Mouse (Mus musculus): ENCODE results near the gene Gm6993. TPM values are rescaled to one million over a fixed set of nuclear protein-coding genes. Genes with fewer than 3 reads are reported as not detected.

Gene Gm6993
- polyA plus RNA-seq, 1 experiment from 2014 or later = not detected

GRCm38 (mm10) chr12:31221522-31221921, 19.0 kb upstream of the Gm6993 start:
- H3K27ac ChIP-seq = no peak overlapping the region
- no peaks in the 10 kb centered on the region for H3K27me3 ChIP-seq (replicated peaks)
- no peak for ATAC-seq (ENCODE audit: low FRiP score, low read depth)
- WGBS = 89% methylated on average over 6 of the region's 6 CpGs
- H3K9ac ChIP-seq = no peak overlapping the region
- no peak overlapping the region for H3K4me2 ChIP-seq (replicated peaks)
- no peaks in the 10 kb centered on the region for H3K36me3 ChIP-seq
- no peaks in the 10 kb centered on the region for H3K4me1 ChIP-seq
- H3K9me3 ChIP-seq = no peaks in the 10 kb centered on the region
- H3K4me3 ChIP-seq = no peak overlapping the region

- H3K4me2 ChIP-seq (replicated peaks) = no peak overlapping the region
- no peak overlapping the region for H3K4me3 ChIP-seq
- no peak overlapping the region for H3K9ac ChIP-seq
- no peaks in the 10 kb centered on the region for H3K9me3 ChIP-seq
- H3K4me1 ChIP-seq = no peaks in the 10 kb centered on the region
- 40% methylated on average over 2 of the region's 2 CpGs for WGBS
- no peaks in the 10 kb centered on the region for H3K36me3 ChIP-seq
- H3K27ac ChIP-seq = no peak overlapping the region
- ATAC-seq (ENCODE audit: low FRiP score, low read depth) = no peak
- no peaks in the 10 kb centered on the region for H3K27me3 ChIP-seq (replicated peaks)
Measured at GRCm38 (mm10) chr12:31222282-31222681, 18.3 kb upstream of the Gm6993 start.

- no peaks in the 10 kb centered on the region for H3K4me1 ChIP-seq
- no peak overlapping the region for H3K9ac ChIP-seq
- H3K36me3 ChIP-seq = no peaks in the 10 kb centered on the region
- WGBS = 14% methylated on average over 3 of the region's 3 CpGs
- no peak for ATAC-seq (ENCODE audit: low FRiP score, low read depth)
- H3K4me2 ChIP-seq (replicated peaks) = no peak overlapping the region
- H3K9me3 ChIP-seq = no peaks in the 10 kb centered on the region
- no peak overlapping the region for H3K4me3 ChIP-seq
- H3K27ac ChIP-seq = no peak overlapping the region
- H3K27me3 ChIP-seq (replicated peaks) = no peaks in the 10 kb centered on the region
Measured at GRCm38 (mm10) chr12:31222741-31223140, 17.8 kb upstream of the Gm6993 start.

- no peak overlapping the region for H3K4me3 ChIP-seq
- no peaks in the 10 kb centered on the region for H3K9me3 ChIP-seq
- no peaks in the 10 kb centered on the region for H3K36me3 ChIP-seq
- H3K4me1 ChIP-seq = no peaks in the 10 kb centered on the region
- H3K27me3 ChIP-seq (replicated peaks) = no peaks in the 10 kb centered on the region
- WGBS = 33% methylated on average over 8 of the region's 8 CpGs
- no peak overlapping the region for H3K9ac ChIP-seq
- no peak overlapping the region for H3K4me2 ChIP-seq (replicated peaks)
- H3K27ac ChIP-seq = no peak overlapping the region
- ATAC-seq (ENCODE audit: low FRiP score, low read depth) = no peak
Measured at GRCm38 (mm10) chr12:31225451-31225850, 15.1 kb upstream of the Gm6993 start.

GRCm38 (mm10) chr12:31227167-31227566, 13.4 kb upstream of the Gm6993 start:
- H3K4me1 ChIP-seq = no peaks in the 10 kb centered on the region
- H3K36me3 ChIP-seq = no peaks in the 10 kb centered on the region
- WGBS = 79% methylated on average over 3 of the region's 3 CpGs
- H3K9ac ChIP-seq = no peak overlapping the region
- H3K9me3 ChIP-seq = no peaks in the 10 kb centered on the region
- ATAC-seq (ENCODE audit: low FRiP score, low read depth) = no peak
- no peaks in the 10 kb centered on the region for H3K27me3 ChIP-seq (replicated peaks)
- H3K27ac ChIP-seq = no peak overlapping the region
- no peak overlapping the region for H3K4me2 ChIP-seq (replicated peaks)
- no peak overlapping the region for H3K4me3 ChIP-seq

- H3K4me3 ChIP-seq = no peak overlapping the region
- H3K27ac ChIP-seq = no peak overlapping the region
- H3K9ac ChIP-seq = no peak overlapping the region
- H3K27me3 ChIP-seq (replicated peaks) = no peaks in the 10 kb centered on the region
- ATAC-seq (ENCODE audit: low FRiP score, low read depth) = no peak
- no peak overlapping the region for H3K4me2 ChIP-seq (replicated peaks)
- H3K36me3 ChIP-seq = no peaks in the 10 kb centered on the region
- 65% methylated on average over 7 of the region's 7 CpGs for WGBS
- H3K4me1 ChIP-seq = no peaks in the 10 kb centered on the region
- no peaks in the 10 kb centered on the region for H3K9me3 ChIP-seq
Measured at GRCm38 (mm10) chr12:31228878-31229277, 11.7 kb upstream of the Gm6993 start.

- Histone ChIP-seq H3K9ac (no peak overlapping the region), H3K27me3 (replicated peaks) (no peaks in the 10 kb centered on the region), H3K4me2 (replicated peaks) (no peak overlapping the region), H3K4me3 (no peak overlapping the region), H3K9me3 (no peaks in the 10 kb centered on the region), H3K36me3 (no peaks in the 10 kb centered on the region), H3K4me1 (no peaks in the 10 kb centered on the region), H3K27ac (no peak overlapping the region)
- 80% methylated on average over 1 of the region's 1 CpGs for WGBS
- no peak for ATAC-seq (ENCODE audit: low FRiP score, low read depth)
Measured at GRCm38 (mm10) chr12:31232635-31233034, 7.9 kb upstream of the Gm6993 start.

- 89% methylated on average over 6 of the region's 6 CpGs for WGBS
- H3K9me3 ChIP-seq = no peaks in the 10 kb centered on the region
- no peak overlapping the region for H3K27ac ChIP-seq
- no peak overlapping the region for H3K4me3 ChIP-seq
- ATAC-seq (ENCODE audit: low FRiP score, low read depth) = no peak
- no peaks in the 10 kb centered on the region for H3K27me3 ChIP-seq (replicated peaks)
- H3K4me2 ChIP-seq (replicated peaks) = no peak overlapping the region
- H3K4me1 ChIP-seq = no peaks in the 10 kb centered on the region
- H3K9ac ChIP-seq = no peak overlapping the region
- no peaks in the 10 kb centered on the region for H3K36me3 ChIP-seq
Measured at GRCm38 (mm10) chr12:31235018-31235417, 5.6 kb upstream of the Gm6993 start.

- Histone ChIP-seq H3K27me3 (replicated peaks) (no peaks in the 10 kb centered on the region), H3K36me3 (no peaks in the 10 kb centered on the region), H3K27ac (no peak overlapping the region), H3K9ac (no peak overlapping the region), H3K4me2 (replicated peaks) (no peak overlapping the region), H3K4me3 (no peak overlapping the region), H3K9me3 (no peaks in the 10 kb centered on the region), H3K4me1 (no peaks in the 10 kb centered on the region)
- 63% methylated on average over 12 of the region's 12 CpGs for WGBS
- ATAC-seq (ENCODE audit: low FRiP score, low read depth) = no peak
Measured at GRCm38 (mm10) chr12:31236861-31237595, 3.5 kb upstream of the Gm6993 start.

GRCm38 (mm10) chr12:31239031-31239583, 1.5 kb upstream of the Gm6993 start:
- no peak overlapping the region for H3K4me2 ChIP-seq (replicated peaks)
- H3K9me3 ChIP-seq = no peaks in the 10 kb centered on the region
- H3K9ac ChIP-seq = no peak overlapping the region
- no peak overlapping the region for H3K27ac ChIP-seq
- H3K36me3 ChIP-seq = no peaks in the 10 kb centered on the region
- no peaks in the 10 kb centered on the region for H3K4me1 ChIP-seq
- ATAC-seq (ENCODE audit: low FRiP score, low read depth) = no peak
- H3K4me3 ChIP-seq = no peak overlapping the region
- no peaks in the 10 kb centered on the region; the same call in 1 of the 2 replicates for H3K27me3 ChIP-seq (replicated peaks)
- WGBS = 77% methylated on average over 3 of the region's 3 CpGs

- Histone ChIP-seq H3K4me3 (no peak overlapping the region), H3K27me3 (replicated peaks) (no peaks in the 10 kb centered on the region; the same call in 1 of the 2 replicates), H3K4me2 (replicated peaks) (no peak overlapping the region), H3K9me3 (no peaks in the 10 kb centered on the region), H3K36me3 (no peaks in the 10 kb centered on the region), H3K4me1 (no peaks in the 10 kb centered on the region), H3K9ac (no peak overlapping the region), H3K27ac (no peak overlapping the region)
- no peak for ATAC-seq (ENCODE audit: low FRiP score, low read depth)
- 83% methylated on average over 4 of the region's 4 CpGs for WGBS
Measured at GRCm38 (mm10) chr12:31239798-31240197, 772 bp upstream of the Gm6993 start.

GRCm38 (mm10) chr12:31241595-31242342, 1.2 kb downstream of the Gm6993 start:
- 83% methylated on average over 6 of the region's 6 CpGs for WGBS
- Histone ChIP-seq H3K4me1 (no peaks in the 10 kb centered on the region), H3K4me2 (replicated peaks) (no peak overlapping the region), H3K27ac (no peak overlapping the region), H3K9ac (no peak overlapping the region), H3K9me3 (no peaks in the 10 kb centered on the region), H3K27me3 (replicated peaks) (no peaks in the 10 kb centered on the region; the same call in 1 of the 2 replicates), H3K36me3 (no peaks in the 10 kb centered on the region), H3K4me3 (no peak overlapping the region)
- ATAC-seq (ENCODE audit: low FRiP score, low read depth) = no peak

Data from neural tube, embryonic 12.5 days (tissue).